Mouse (Mus musculus) monocyte, adult 5-6 weeks (primary cell): Measurements from ENCODE around the gene Rpl6. TPM values are rescaled to one million over a fixed set of nuclear protein-coding genes. Genes with fewer than 3 reads are reported as not detected.
"Not testable (repeated sequence)": the region's sequence is repeated elsewhere in the genome, so short reads cannot be mapped to it uniquely, and the experiment has no call there.

Experiments used
- ATAC-seq: fragments of 153-309, 156-312 bp; replicated peaks from 2 replicates; pipeline ENCODE4 v1.8.0; 2017; ENCODE audit warnings: mild to moderate bottlenecking; ENCODE audit not compliant: low TSS enrichment, insufficient number of reproducible peaks, severe bottlenecking, poor library complexity, low FRiP score
- total RNA-seq: library from RNA; stranded (forward); fragments of 200-1000, 200-491, 200-594 nt; gene quantifications from 3 replicates; pipeline ENCODE4 v1.2.3, GENCODE M21; 2017

Rpl6 gene
- total RNA-seq, 1 experiment from 2014 or later = 613 TPM

DNA sequence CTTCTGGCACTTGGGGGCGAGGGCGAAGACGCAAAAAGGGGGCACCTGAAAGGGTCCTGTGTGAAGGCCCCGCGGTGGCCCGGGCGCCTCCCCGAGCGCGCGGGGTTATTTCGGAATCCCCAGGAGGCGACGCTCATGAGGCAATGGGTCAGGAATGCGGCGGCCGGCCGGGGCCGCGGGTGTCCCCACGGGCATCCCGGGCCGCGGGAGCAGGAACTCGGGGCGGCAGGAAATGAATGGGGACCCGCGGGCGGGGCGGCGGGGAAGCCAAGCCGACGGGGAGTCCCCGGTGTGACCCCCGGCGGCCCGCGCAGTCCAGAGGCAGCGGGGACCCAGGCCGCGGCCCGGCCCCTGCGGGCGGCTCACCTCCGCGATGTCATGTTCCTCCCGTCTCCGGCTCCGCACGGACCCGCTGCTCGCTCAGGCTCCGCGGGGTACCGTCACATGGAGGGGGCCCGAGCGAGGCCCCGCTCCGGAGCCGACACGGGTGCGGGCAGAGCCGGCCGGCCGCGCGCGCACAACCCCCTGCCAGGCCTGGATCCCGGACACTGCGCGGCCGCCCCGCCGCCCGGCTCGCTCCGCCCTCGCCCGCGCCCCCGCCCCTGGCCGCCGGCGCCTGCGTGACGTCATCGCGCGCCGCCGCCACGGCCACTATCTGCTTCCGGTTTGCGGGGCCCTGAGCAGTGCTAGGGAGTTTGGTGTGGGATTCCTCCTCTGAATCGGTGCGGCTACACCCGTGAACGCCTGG, 13.3 kb upstream of the Rpl6 start, which contains the start of gene Ptpn11:
Gene Ptpn11, minus strand, starts transcription at position 562 of the 748 bp plus-strand sequence.
- ATAC-seq = peak; percentile 50

- ATAC-seq = no peak; the same call in 1 of the 2 replicates
These were observed 12.7 kb upstream of the Rpl6 start for GRCm38 (mm10) chr5:121191584-121191906.

GRCm38 (mm10) chr5:121194173-121194572, 10.1 kb upstream of the Rpl6 start:
- no peak for ATAC-seq

DNA sequence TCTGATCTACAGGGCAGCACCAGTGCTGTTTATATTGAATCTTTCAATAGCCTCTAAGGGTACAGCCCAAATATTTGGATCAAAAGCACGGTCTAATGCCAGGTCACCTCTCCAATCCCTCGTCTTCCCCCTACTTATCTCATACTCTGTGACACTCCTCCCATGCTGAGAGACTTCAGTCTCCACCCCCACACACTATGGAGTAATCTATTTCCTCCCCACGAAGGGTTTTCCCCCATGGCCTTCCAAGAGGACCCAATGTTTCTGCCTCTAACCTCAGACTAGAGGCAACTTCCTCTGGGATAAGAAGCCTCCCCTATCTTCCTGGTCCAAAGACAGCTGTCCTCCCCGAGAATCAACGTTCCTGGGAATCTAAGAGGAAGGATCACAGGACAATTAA, 7.5 kb upstream of the Rpl6 start:
- ATAC-seq = peak; percentile 82

DNA sequence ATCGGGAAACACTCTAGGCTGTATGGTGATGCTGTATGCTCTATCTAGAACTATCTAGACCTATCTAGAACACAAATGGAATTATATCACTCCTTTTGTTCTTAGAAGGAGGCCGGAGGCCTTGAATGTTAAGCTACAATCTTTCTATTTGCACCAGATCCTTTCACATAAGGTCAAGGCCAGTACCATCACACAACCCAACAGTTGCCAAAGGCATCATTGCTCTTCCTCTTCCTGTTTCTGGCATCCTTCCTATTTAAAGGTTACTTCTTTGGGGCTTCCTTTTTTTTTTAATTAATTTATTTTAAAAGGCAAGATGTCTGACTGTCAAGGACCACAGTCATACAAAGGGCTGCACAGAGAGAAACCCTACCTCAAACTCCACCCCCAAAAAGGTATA, 6.9 kb upstream of the Rpl6 start:
- ATAC-seq = peak; percentile 79

GRCm38 (mm10) chr5:121198376-121198775, 5.9 kb upstream of the Rpl6 start:
- no peak for ATAC-seq

- no peak for ATAC-seq
These were observed 2.5 kb upstream of the Rpl6 start for GRCm38 (mm10) chr5:121201739-121202138.

- ATAC-seq = no peak
These were observed 1.8 kb upstream of the Rpl6 start for GRCm38 (mm10) chr5:121202467-121202866.

GRCm38 (mm10) chr5:121205537-121206130, 1.4 kb downstream of the Rpl6 start:
- not testable (repeated sequence) for ATAC-seq

- ATAC-seq = no peak
These were observed 2.3 kb downstream of the Rpl6 start for GRCm38 (mm10) chr5:121206540-121206939.

GRCm38 (mm10) chr5:121206984-121207383, 2.7 kb downstream of the Rpl6 start:
- ATAC-seq = no peak

GRCm38 (mm10) chr5:121209755-121210600, 5.7 kb downstream of the Rpl6 start:
- no peak for ATAC-seq

DNA sequence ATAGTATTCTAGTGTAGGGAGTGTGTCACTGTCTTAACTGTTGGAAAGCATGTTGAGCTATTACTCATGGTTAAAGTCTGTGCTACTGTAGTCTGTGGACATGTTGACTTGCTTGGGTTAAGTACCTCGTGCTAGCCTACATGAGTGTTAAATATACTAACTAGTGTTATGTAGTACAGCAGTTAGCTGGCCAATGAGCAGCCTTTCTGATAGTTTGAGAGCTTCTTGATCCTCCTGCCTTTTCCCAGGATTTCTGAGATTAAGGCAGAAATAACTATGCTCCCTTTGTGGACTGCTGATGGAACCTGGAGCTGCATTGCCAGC, 6.3 kb downstream of the Rpl6 start:
- ATAC-seq = no peak

DNA sequence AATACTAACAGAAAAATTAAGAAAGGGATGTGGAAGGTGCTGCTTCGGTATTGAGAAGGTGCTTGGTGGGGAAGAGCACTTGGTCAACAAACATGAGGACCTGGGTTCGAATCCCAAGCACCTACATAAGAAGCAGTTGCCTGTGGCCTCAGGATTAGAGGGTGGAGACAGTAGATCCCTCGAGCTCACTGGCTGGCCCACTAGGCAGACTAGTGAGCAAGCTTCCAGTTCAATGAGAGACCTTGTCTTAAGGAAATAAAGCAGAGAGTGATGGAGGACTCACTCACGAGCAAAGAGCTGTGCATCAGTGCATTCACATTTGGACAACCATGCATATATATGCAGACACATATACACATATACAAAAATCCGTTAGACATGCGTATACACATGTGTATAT, 7.8 kb downstream of the Rpl6 start:
- no peak for ATAC-seq

DNA sequence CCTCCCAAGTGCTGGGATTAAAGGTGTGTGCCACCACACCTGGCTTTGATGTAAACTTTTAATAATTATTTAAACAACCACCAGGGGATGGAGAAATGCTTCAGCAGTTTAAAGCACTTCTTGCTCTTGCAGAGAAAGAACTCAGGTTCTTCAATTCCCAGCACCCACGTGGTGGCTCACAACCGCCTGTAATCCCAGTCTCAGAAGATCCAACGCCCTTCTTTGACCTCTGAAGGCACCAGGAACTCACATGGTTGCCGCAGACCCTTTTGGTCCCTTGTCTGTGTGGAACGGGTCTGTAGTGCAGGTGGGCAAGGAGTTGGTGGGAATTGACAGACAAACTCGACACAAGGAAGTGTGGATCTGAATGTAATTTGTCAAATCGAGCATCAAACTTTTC, 10.4 kb downstream of the Rpl6 start:
- no peak for ATAC-seq

DNA sequence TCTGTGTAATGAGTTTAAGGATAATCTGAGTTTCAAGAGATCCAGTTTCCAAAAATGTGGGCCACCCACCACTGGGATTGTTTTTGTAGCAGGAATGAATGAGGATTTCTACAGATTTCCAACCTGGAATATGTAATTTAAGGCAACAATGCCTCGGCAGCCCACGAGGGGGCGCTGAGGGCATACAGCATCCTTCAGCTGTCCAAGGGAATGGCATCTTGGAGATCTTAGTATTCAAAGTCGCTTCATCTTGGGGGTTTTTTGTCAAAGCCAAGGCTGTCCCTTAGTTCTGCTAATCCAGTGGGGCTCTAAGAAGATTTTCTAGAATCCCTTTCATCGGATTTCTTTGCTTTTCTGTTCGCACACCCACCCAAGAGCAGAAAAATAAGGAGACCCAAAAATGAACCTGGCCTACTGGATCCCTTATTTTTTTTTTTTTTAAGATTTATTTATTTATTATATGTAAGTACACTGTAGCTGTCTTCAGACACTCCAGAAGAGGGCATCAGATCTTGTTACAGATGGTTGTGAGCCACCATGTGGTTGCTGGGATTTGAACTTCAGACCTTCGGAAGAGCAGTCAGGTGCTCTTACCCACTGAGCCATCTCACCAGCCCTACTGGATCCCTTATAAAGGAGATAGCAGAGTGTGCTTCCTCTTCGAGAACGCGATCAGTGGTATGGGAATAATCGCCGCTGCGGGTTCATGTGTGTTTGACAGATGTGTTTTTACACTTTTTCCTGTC, 11.3 kb downstream of the Rpl6 start:
- peak; percentile 49 for ATAC-seq

GRCm38 (mm10) chr5:121216126-121216446, 11.8 kb downstream of the Rpl6 start:
- no peak for ATAC-seq

DNA sequence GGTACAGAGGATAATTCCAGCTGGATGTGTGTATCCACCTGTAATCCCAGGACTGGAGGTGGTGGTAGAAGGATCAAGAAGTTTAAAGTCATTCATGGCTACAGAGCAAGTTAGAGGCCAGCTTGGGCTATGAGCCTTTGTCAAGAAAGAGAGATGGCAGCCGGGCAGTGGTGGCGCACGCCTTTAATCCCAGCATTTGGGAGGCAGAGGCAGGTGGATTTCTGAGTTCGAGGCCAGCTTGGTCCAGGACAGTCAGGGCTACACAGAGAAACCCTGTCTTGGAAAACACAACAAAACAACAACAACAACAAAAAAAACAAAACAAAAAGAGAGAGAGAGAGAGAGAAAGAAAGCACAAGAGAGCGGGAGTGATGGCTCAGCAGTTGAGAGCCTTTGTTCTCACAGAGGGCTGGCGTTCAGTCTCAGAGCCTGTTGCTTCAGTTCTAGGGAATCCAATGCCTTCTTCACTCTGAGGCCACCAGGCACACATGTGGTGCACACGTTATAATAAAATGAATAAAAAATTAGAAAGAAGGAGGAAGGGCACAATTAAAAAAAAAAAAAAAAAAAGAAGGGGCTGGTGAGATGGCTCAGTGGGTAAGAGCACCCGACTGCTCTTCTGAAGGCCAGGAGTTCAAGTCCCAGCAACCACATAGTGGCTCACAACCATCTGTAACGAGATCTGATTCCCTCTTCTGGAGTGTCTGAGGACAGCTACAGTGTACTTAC, 12.5 kb downstream of the Rpl6 start:
- not testable (repeated sequence) for ATAC-seq

- no peak for ATAC-seq
These were observed 13.0 kb downstream of the Rpl6 start for GRCm38 (mm10) chr5:121217313-121217634.
